Mouse (Mus musculus) lung, postnatal 0 days (tissue): ENCODE data around the gene Syngr2. TPM values are rescaled to one million over a fixed set of nuclear protein-coding genes. Genes with fewer than 3 reads are reported as not detected.
A peak's percentile ranks its signal among the peaks of the same experiment; 100 is the strongest.
"Not testable (repeated sequence)": the region's sequence is repeated elsewhere in the genome, so short reads cannot be mapped to it uniquely, and the experiment has no call there.

Source experiments
- ATAC-seq: fragments of 200-750 bp; cut with Nextera tagmentation; 2 replicates; pipeline ENCODE4 v1.8.0; 2017; ENCODE audit warnings: moderate library complexity
- DNase-seq: peaks from one replicate; pipeline ENCODE4 v3.0.0-alpha.2; 2016; ENCODE audit warnings: low spot score
- H3K27ac ChIP-seq: fragments of 300-500 bp; sonication (generic); 2 replicates; pipeline ENCODE4 v1.5.1; 2014; ENCODE audit warnings: antibody characterized with exemption, mild to moderate bottlenecking, low read length, mixed read lengths
- H3K27me3 ChIP-seq: fragments of 300-500 bp; sonication (generic); replicated peaks from 2 replicates; pipeline ENCODE4 v1.6.1; 2014; ENCODE audit warnings: low read length, mixed read lengths; ENCODE audit not compliant: insufficient read depth
- H3K36me3 ChIP-seq: fragments of 300-500 bp; sonication (generic); 2 replicates; pipeline ENCODE4 v1.6.1; 2014; ENCODE audit warnings: low read length, mixed read lengths; ENCODE audit not compliant: insufficient read depth
- H3K4me1 ChIP-seq: fragments of 300-500 bp; sonication (generic); 2 replicates; pipeline ENCODE4 v1.6.1; 2014; ENCODE audit warnings: antibody characterized with exemption, low read depth, low read length, mixed read lengths; ENCODE audit not compliant: insufficient read depth
- H3K4me2 ChIP-seq: fragments of 300-500 bp; sonication (generic); replicated peaks from 2 replicates; pipeline ENCODE4 v1.6.1; 2014; ENCODE audit warnings: low read depth, mild to moderate bottlenecking, low read length, moderate library complexity, mixed read lengths
- H3K4me3 ChIP-seq: fragments of 300-500 bp; sonication (generic); 2 replicates; pipeline ENCODE4 v1.5.1; 2014; ENCODE audit warnings: low read depth, low read length
- H3K9ac ChIP-seq: fragments of 300-500 bp; sonication (generic); replicated peaks from 2 replicates; pipeline ENCODE4 v1.6.1; 2014; ENCODE audit warnings: low read depth, mild to moderate bottlenecking
- H3K9me3 ChIP-seq: fragments of 300-500 bp; sonication (generic); 2 replicates; pipeline ENCODE4 v1.6.1; 2016; ENCODE audit warnings: low read length, mixed read lengths
- CTCF ChIP-seq: IDR thresholded peaks from 2 replicates; pipeline ENCODE4 v1.5.1; 2016; ENCODE audit warnings: antibody characterized with exemption, mild to moderate bottlenecking
- EP300 ChIP-seq: IDR thresholded peaks from 2 replicates; pipeline ENCODE4 v1.6.1; 2016; ENCODE audit warnings: antibody characterized with exemption, mild to moderate bottlenecking, control low read depth
- WGBS: fragments of 180-500 bp; shearing (Covaris S2); extraction: QIAGEN DNeasy Blood & Tissue Kit; methylation state at CpG from one replicate; pipeline ENCODE4 v1.1.7; 2014; 5-methylcytosine and 5-hydroxymethylcytosine counted together
- polyA plus RNA-seq: library from polyadenylated mRNA; unstranded; fragments of >200 nt; fragmentation: Nextera tagmentation; extraction: Ambion mirVana; gene quantifications from 2 replicates; pipeline ENCODE4 v1.2.1, GENCODE M21; 2015

Syngr2 gene
- polyA plus RNA-seq, 1 experiment from 2014 or later, result 108 TPM

- no peaks in the 10 kb centered on the region for H3K36me3 ChIP-seq
- no peak overlapping the region for H3K9ac ChIP-seq
- H3K9me3 ChIP-seq, result no peaks in the 10 kb centered on the region
- no peaks in the 10 kb centered on the region for H3K27me3 ChIP-seq
- peak overlapping the region; percentile 19; the same call in 1 of the 2 replicates for H3K4me3 ChIP-seq
- peaks cover 33% of the 10 kb centered on the region; the same call in 1 of the 2 replicates for H3K4me1 ChIP-seq
- ATAC-seq (peak; percentile 63), DNase-seq (peak; percentile 89)
- peak overlapping the region; percentile 47 for H3K4me2 ChIP-seq
- no peak overlapping the region for H3K27ac ChIP-seq
- TF ChIP-seq CTCF (peak; percentile 86), EP300 (no peak)
- 19% methylated on average over 28 of the region's 28 CpGs for WGBS
Measured at GRCm38 (mm10) chr11:117832086-117832969, 22.9 kb downstream of the Syngr2 start.

GRCm38 (mm10) chr11:117833509-117833908, 24.0 kb downstream of the Syngr2 start:
- H3K9me3 ChIP-seq, H3K4me3 ChIP-seq, DNase-seq, H3K36me3 ChIP-seq, H3K4me2 ChIP-seq, H3K27me3 ChIP-seq, H3K27ac ChIP-seq, ATAC-seq, H3K9ac ChIP-seq: not testable (repeated sequence)
- 89% methylated on average over 4 of the region's 6 CpGs for WGBS
- peaks cover 25% of the 10 kb centered on the region; the same call in 1 of the 2 replicates for H3K4me1 ChIP-seq

GRCm38 (mm10) chr11:117834086-117834485, 24.6 kb downstream of the Syngr2 start:
- DNase-seq (no peak), ATAC-seq (no peak)
- H3K4me1 ChIP-seq, result peaks cover 19% of the 10 kb centered on the region; the same call in 1 of the 2 replicates
- no peaks in the 10 kb centered on the region for H3K27me3 ChIP-seq
- H3K9me3 ChIP-seq, result no peaks in the 10 kb centered on the region
- H3K36me3 ChIP-seq, result no peaks in the 10 kb centered on the region
- H3K9ac ChIP-seq, result no peak overlapping the region
- H3K4me2 ChIP-seq, result no peak overlapping the region
- no peak overlapping the region for H3K27ac ChIP-seq
- no peak overlapping the region for H3K4me3 ChIP-seq
- no peak for TF ChIP-seq CTCF
- TF ChIP-seq EP300, result no peak
- 79% methylated on average over 8 of the region's 8 CpGs for WGBS

GRCm38 (mm10) chr11:117836306-117836705, 26.8 kb downstream of the Syngr2 start:
- peaks cover 4% of the 10 kb centered on the region; the same call in 1 of the 2 replicates for H3K4me1 ChIP-seq
- peak; percentile 55 for ATAC-seq
- H3K27ac ChIP-seq, result no peak overlapping the region
- no peak overlapping the region for H3K9ac ChIP-seq
- WGBS, result 22% methylated on average over 13 of the region's 13 CpGs
- H3K4me2 ChIP-seq, result peak overlapping the region; percentile 35; the same call in 1 of the 2 replicates
- DNase-seq, result peak; percentile 59
- H3K27me3 ChIP-seq, result no peaks in the 10 kb centered on the region
- H3K36me3 ChIP-seq, result no peaks in the 10 kb centered on the region
- no peak for TF ChIP-seq EP300
- no peak for TF ChIP-seq CTCF
- no peaks in the 10 kb centered on the region for H3K9me3 ChIP-seq
- H3K4me3 ChIP-seq, result no peak overlapping the region

- no peak for TF ChIP-seq CTCF
- H3K4me2 ChIP-seq, result no peak overlapping the region
- ATAC-seq (no peak), DNase-seq (no peak)
- H3K4me1 ChIP-seq, result no peaks in the 10 kb centered on the region
- H3K9ac ChIP-seq, result no peak overlapping the region
- H3K9me3 ChIP-seq, result no peaks in the 10 kb centered on the region
- no peaks in the 10 kb centered on the region for H3K36me3 ChIP-seq
- no peak overlapping the region for H3K27ac ChIP-seq
- H3K27me3 ChIP-seq, result no peaks in the 10 kb centered on the region
- WGBS, result 69% methylated on average over 2 of the region's 2 CpGs
- H3K4me3 ChIP-seq, result no peak overlapping the region
Measured at GRCm38 (mm10) chr11:117838572-117838971, 29.1 kb downstream of the Syngr2 start.

GRCm38 (mm10) chr11:117839021-117839420, 29.6 kb downstream of the Syngr2 start:
- no peak overlapping the region for H3K9ac ChIP-seq
- no peak overlapping the region for H3K4me2 ChIP-seq
- no peak for DNase-seq
- no peaks in the 10 kb centered on the region for H3K27me3 ChIP-seq
- no peak for TF ChIP-seq EP300
- no peak for TF ChIP-seq CTCF
- no peak overlapping the region for H3K27ac ChIP-seq
- no peaks in the 10 kb centered on the region for H3K9me3 ChIP-seq
- ATAC-seq, result no peak
- no peaks in the 10 kb centered on the region for H3K36me3 ChIP-seq
- 94% methylated on average over 1 of the region's 1 CpGs for WGBS
- no peaks in the 10 kb centered on the region for H3K4me1 ChIP-seq
- no peak overlapping the region for H3K4me3 ChIP-seq
